11 mouse cellular contexts compared by ENCODE assay signal in the genomic region with DNA sequence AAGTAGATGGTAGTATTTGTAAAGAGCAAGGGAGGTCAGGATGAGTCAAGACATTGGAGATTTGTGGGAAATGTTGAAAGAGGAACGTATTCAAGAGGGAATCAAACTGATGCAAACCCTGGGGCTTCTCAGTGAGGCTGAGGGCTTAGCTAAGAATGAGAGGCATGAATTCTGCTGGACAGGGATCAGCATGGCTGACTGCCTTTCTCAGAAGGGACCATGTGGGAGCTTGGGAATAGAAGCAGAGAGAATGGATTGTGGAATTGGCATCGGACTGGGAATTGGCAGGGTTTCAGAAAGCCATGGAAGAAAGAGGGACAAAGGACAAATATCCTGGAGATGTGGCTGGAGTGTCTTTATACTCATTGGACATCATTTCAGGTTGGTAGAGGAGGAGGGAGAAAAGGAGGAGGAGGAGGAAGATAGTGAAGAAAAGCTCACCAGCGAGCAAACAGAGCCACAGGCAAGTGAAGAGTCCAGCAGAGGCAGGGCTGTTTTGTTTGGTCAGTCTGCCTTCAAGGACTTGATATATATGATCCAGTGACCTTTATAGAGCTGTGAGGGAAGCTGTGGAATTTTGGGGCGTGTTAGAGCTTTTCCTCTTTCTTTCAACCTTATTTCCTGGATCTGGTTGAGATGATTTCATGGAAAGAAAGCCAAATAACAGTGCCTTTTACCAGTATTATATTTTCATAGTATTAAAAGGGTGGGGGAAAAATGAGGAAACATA. TPM values are rescaled to one million over a fixed set of nuclear protein-coding genes. Genes with fewer than 3 reads are reported as not detected.
DNase-seq lines count a peak whose midpoint lies in the region; ATAC-seq lines count a peak whose summit lies in the region.
"Had no signal": no experiment of that assay in that cellular context is flagged by ENCODE, and none has a peak within 500 bp of the region (broad histone marks: within the 10 kb centered on the region; RNA-seq: fewer than 3 reads in every experiment).

No protein-coding gene starts in this region.

- no peak for ATAC-seq in heart, embryonic 13.5 days (ENCODE audit: extremely low read depth, insufficient number of reproducible peaks, low FRiP score, low TSS enrichment)
- ATAC-seq in heart, embryonic 15.5 days (replicated peaks; ENCODE audit: insufficient number of reproducible peaks, insufficient read depth, low FRiP score, low read depth) = no peak
- ATAC-seq in forebrain, embryonic 12.5 days (ENCODE audit: low FRiP score) = no peak

- H3K27me3 ChIP-seq in heart, embryonic 13.5 days (replicated peaks) = no peaks in the 10 kb centered on the region
- H3K27me3 ChIP-seq in heart, embryonic 15.5 days = no peaks in the 10 kb centered on the region
- no peaks in the 10 kb centered on the region for H3K27me3 ChIP-seq in forebrain, embryonic 12.5 days
- H3K27me3 ChIP-seq: lung, embryonic 15.5 days had no signal

- no peaks in the 10 kb centered on the region for H3K9me3 ChIP-seq in heart, embryonic 13.5 days
- no peaks in the 10 kb centered on the region for H3K9me3 ChIP-seq in heart, embryonic 15.5 days (replicated peaks)
- no peaks in the 10 kb centered on the region for H3K9me3 ChIP-seq in forebrain, embryonic 12.5 days
- H3K9me3 ChIP-seq: hindbrain, embryonic 10.5 days; lung, embryonic 15.5 days had no signal

- no peak overlapping the region for H3K9ac ChIP-seq in heart, embryonic 13.5 days
- no peak overlapping the region for H3K9ac ChIP-seq in heart, embryonic 15.5 days
- H3K9ac ChIP-seq in forebrain, embryonic 12.5 days = no peak overlapping the region
- H3K9ac ChIP-seq: lung, embryonic 15.5 days had no signal

- H3K27ac ChIP-seq in heart, embryonic 13.5 days (replicated peaks) = peak overlapping the region; percentile 61
- 0 out of 2 replicates have a peak overlapping the region, but pooled peaks have one; percentile 2 for H3K27ac ChIP-seq in heart, embryonic 15.5 days
- no peak overlapping the region for H3K27ac ChIP-seq in forebrain, embryonic 12.5 days
- H3K27ac ChIP-seq: hindbrain, embryonic 10.5 days; lung, embryonic 15.5 days had no signal

- WGBS in heart, embryonic 13.5 days = 47% methylated on average over 4 of the region's 4 CpGs
- 48% methylated on average over 4 of the region's 4 CpGs for WGBS in heart, embryonic 15.5 days
- 70% methylated on average over 4 of the region's 4 CpGs for WGBS in forebrain, embryonic 12.5 days

- no peak overlapping the region for H3K4me2 ChIP-seq in heart, embryonic 13.5 days
- H3K4me2 ChIP-seq in heart, embryonic 15.5 days = no peak overlapping the region
- H3K4me2 ChIP-seq in forebrain, embryonic 12.5 days = no peak overlapping the region
- H3K4me2 ChIP-seq: lung, embryonic 15.5 days had no signal

- no peak for DNase-seq in heart, adult 9 months (ENCODE audit: low spot score in 2 of 2)
- DNase-seq in adipocyte (ENCODE audit: low spot score) = peak; percentile 84
- peak; percentile 56 to 60 for DNase-seq in kidney, postnatal 36 days
- DNase-seq in frontal cortex, postnatal 36 days (ENCODE audit: low spot score in 2 of 2) = no peak
- DNase-seq: right cerebral cortex, postnatal 25 days; thymus, postnatal 36 days had no signal

- peaks cover 61% of the 10 kb centered on the region for H3K4me1 ChIP-seq in heart, embryonic 13.5 days
- H3K4me1 ChIP-seq in heart, embryonic 15.5 days (replicated peaks) = peaks cover 36% of the 10 kb centered on the region
- peaks cover 3% of the 10 kb centered on the region; the same call in 1 of the 2 replicates for H3K4me1 ChIP-seq in forebrain, embryonic 12.5 days
- H3K4me1 ChIP-seq: hindbrain, embryonic 10.5 days had no signal

- H3K36me3 ChIP-seq in heart, embryonic 13.5 days = 0 out of 2 replicates have a peak, but pooled peaks cover 4% of the 10 kb centered on the region
- H3K36me3 ChIP-seq in heart, embryonic 15.5 days = no peaks in the 10 kb centered on the region
- no peaks in the 10 kb centered on the region for H3K36me3 ChIP-seq in forebrain, embryonic 12.5 days (replicated peaks)
- H3K36me3 ChIP-seq: hindbrain, embryonic 10.5 days; lung, embryonic 15.5 days had no signal

- no peak overlapping the region for H3K4me3 ChIP-seq in heart, embryonic 13.5 days
- no peak overlapping the region for H3K4me3 ChIP-seq in heart, embryonic 15.5 days
- H3K4me3 ChIP-seq in forebrain, embryonic 12.5 days (replicated peaks) = no peak overlapping the region
- H3K4me3 ChIP-seq: hindbrain, embryonic 10.5 days; lung, embryonic 15.5 days had no signal

RNA-seq across cellular contexts. Expression of a gene that starts 7.4 kb away (rescaled TPM):
- polyA plus RNA-seq in heart, embryonic 13.5 days (2015; fragmentation: Nextera tagmentation; extraction: Ambion mirVana) = 3.8 and 4.3 TPM in 2 replicates
- 4.2 and 4.6 TPM in 2 replicates for polyA plus RNA-seq in heart, embryonic 15.5 days (2015; fragmentation: Nextera tagmentation; extraction: Ambion mirVana)
- polyA plus RNA-seq in forebrain, embryonic 12.5 days (2016; fragmentation: Nextera tagmentation; extraction: Ambion mirVana) = 3.6 and 5.2 TPM in 2 replicates

Comparison
In these comparisons a context has a peak if more than half of its experiments do, and no peak if none do; other contexts are left out.
1. DNase-seq: peak in adipocyte (single experiment) and kidney, postnatal 36 days (2 of 2); none in heart, adult 9 months (0 of 2) and frontal cortex, postnatal 36 days (0 of 2).